ENCODE assay signal across 11 mouse cellular contexts in genomic region chr8:90849462-90850050, GRCm38 (mm10). TPM values are rescaled to one million over a fixed set of nuclear protein-coding genes. Genes with fewer than 3 reads are reported as not detected.
DNase-seq lines count a peak whose midpoint lies in the region; ATAC-seq lines count a peak whose summit lies in the region.
"Had no signal": no experiment of that assay in that cellular context is flagged by ENCODE, and none has a peak within 500 bp of the region (broad histone marks: within the 10 kb centered on the region; RNA-seq: fewer than 3 reads in every experiment).

No protein-coding gene starts in this region.

- 36% methylated on average over 11 of the region's 11 CpGs for WGBS in hindbrain, embryonic 15.5 days
- WGBS in midbrain, embryonic 15.5 days = 39% methylated on average over 11 of the region's 11 CpGs
- WGBS in heart, embryonic 12.5 days = 60% methylated on average over 11 of the region's 11 CpGs

- H3K27me3 ChIP-seq in hindbrain, embryonic 15.5 days = no peaks in the 10 kb centered on the region
- no peaks in the 10 kb centered on the region for H3K27me3 ChIP-seq in midbrain, embryonic 15.5 days (replicated peaks)
- H3K27me3 ChIP-seq in heart, embryonic 12.5 days (replicated peaks) = no peaks in the 10 kb centered on the region

- peak; percentile 58 for DNase-seq in ES-CJ7 (ENCODE audit: low read depth, low spot score)
- DNase-seq in embryo, embryonic 10 days (ENCODE audit: low spot score) = peak; percentile 57
- no peak for DNase-seq in urinary bladder, postnatal 25 days (ENCODE audit: low spot score)
- no peak for DNase-seq in T-cell, adult 2 months (ENCODE audit: low spot score)
- DNase-seq: cerebellum, adult 2 months; gastrocnemius, postnatal 36 days; lung, postnatal 10 days had no signal

- no peak overlapping the region for H3K4me3 ChIP-seq in hindbrain, embryonic 15.5 days
- no peak overlapping the region for H3K4me3 ChIP-seq in midbrain, embryonic 15.5 days
- H3K4me3 ChIP-seq in heart, embryonic 12.5 days = no peak overlapping the region

- no peaks in the 10 kb centered on the region for H3K9me3 ChIP-seq in hindbrain, embryonic 15.5 days
- no peaks in the 10 kb centered on the region for H3K9me3 ChIP-seq in midbrain, embryonic 15.5 days
- H3K9me3 ChIP-seq in heart, embryonic 12.5 days (replicated peaks) = no peaks in the 10 kb centered on the region

- peak; percentile 78; the same call in 1 of the 2 replicates for ATAC-seq in hindbrain, embryonic 15.5 days (ENCODE audit: low FRiP score, low read depth)
- ATAC-seq in midbrain, embryonic 15.5 days (replicated peaks) = peak; percentile 77
- ATAC-seq in heart, embryonic 12.5 days (ENCODE audit: insufficient number of reproducible peaks, low FRiP score) = no peak
- no peak for ATAC-seq in granulocyte monocyte progenitor cell, adult 5-6 weeks (replicated peaks; ENCODE audit: poor library complexity, severe bottlenecking)

- peaks cover 20% of the 10 kb centered on the region for H3K4me1 ChIP-seq in hindbrain, embryonic 15.5 days (replicated peaks)
- H3K4me1 ChIP-seq in midbrain, embryonic 15.5 days = peaks cover 20% of the 10 kb centered on the region
- H3K4me1 ChIP-seq in heart, embryonic 12.5 days (replicated peaks) = peaks cover 11% of the 10 kb centered on the region

- H3K36me3 ChIP-seq in hindbrain, embryonic 15.5 days = no peaks in the 10 kb centered on the region
- no peaks in the 10 kb centered on the region for H3K36me3 ChIP-seq in midbrain, embryonic 15.5 days (replicated peaks)
- 0 out of 2 replicates have a peak, but pooled peaks cover 3% of the 10 kb centered on the region for H3K36me3 ChIP-seq in heart, embryonic 12.5 days

- no peak overlapping the region for H3K9ac ChIP-seq in hindbrain, embryonic 15.5 days
- no peak overlapping the region for H3K9ac ChIP-seq in midbrain, embryonic 15.5 days
- no peak overlapping the region for H3K9ac ChIP-seq in heart, embryonic 12.5 days

- peak overlapping the region; percentile 54 for H3K27ac ChIP-seq in hindbrain, embryonic 15.5 days (replicated peaks)
- H3K27ac ChIP-seq in midbrain, embryonic 15.5 days = peak overlapping the region; percentile 71
- no peak overlapping the region for H3K27ac ChIP-seq in heart, embryonic 12.5 days (ENCODE audit: poor library complexity, severe bottlenecking)

- 0 out of 2 replicates have a peak overlapping the region, but pooled peaks have one; percentile 1 for H3K4me2 ChIP-seq in hindbrain, embryonic 15.5 days
- H3K4me2 ChIP-seq in midbrain, embryonic 15.5 days = peak overlapping the region; percentile 14; the same call in 1 of the 2 replicates
- H3K4me2 ChIP-seq in heart, embryonic 12.5 days = no peak overlapping the region

RNA-seq across cellular contexts. Expression of gene Chd9, which starts 21.4 kb away (rescaled TPM):
- polyA plus RNA-seq in hindbrain, embryonic 15.5 days (2015; fragmentation: Nextera tagmentation; extraction: Ambion mirVana) = 94.7 and 100 TPM in 2 replicates
- polyA plus RNA-seq in midbrain, embryonic 15.5 days (2015; fragmentation: Nextera tagmentation; extraction: Ambion mirVana) = 79.5 and 81.7 TPM in 2 replicates
- polyA plus RNA-seq in heart, embryonic 12.5 days (2016; fragmentation: Nextera tagmentation; extraction: Ambion mirVana) = 53.5 and 56.3 TPM in 2 replicates
- total RNA-seq in granulocyte monocyte progenitor cell, adult 5-6 weeks (2014; fragmentation: Nextera tagmentation) = 108 and 162 TPM in 2 replicates
- total RNA-seq in granulocyte monocyte progenitor cell, adult 5-6 weeks (2017) = 55.7 and 75.6 TPM in 2 replicates

RNA-seq across cellular contexts. Expression of gene Gm19935, which starts 32.4 kb away (rescaled TPM):
- polyA plus RNA-seq in hindbrain, embryonic 15.5 days (2015; fragmentation: Nextera tagmentation; extraction: Ambion mirVana) = 3.7 and 3.8 TPM in 2 replicates
- 0.23 and 0.65 TPM in 2 replicates for polyA plus RNA-seq in midbrain, embryonic 15.5 days (2015; fragmentation: Nextera tagmentation; extraction: Ambion mirVana)
- polyA plus RNA-seq in heart, embryonic 12.5 days (2016; fragmentation: Nextera tagmentation; extraction: Ambion mirVana) = not detected in 2 replicates
- not detected in 2 replicates for total RNA-seq in granulocyte monocyte progenitor cell, adult 5-6 weeks (2014; fragmentation: Nextera tagmentation)
- total RNA-seq in granulocyte monocyte progenitor cell, adult 5-6 weeks (2017) = not detected in 2 replicates
- total RNA-seq: gastrocnemius, postnatal 36 days had no signal

Comparison
In these comparisons a context has a peak if more than half of its experiments do, and no peak if none do; other contexts are left out.
1. DNase-seq: peak in ES-CJ7 (single experiment) and embryo, embryonic 10 days (single experiment); none in urinary bladder, postnatal 25 days (single experiment) and T-cell, adult 2 months (single experiment).
2. ATAC-seq: peak in hindbrain, embryonic 15.5 days (single experiment) and midbrain, embryonic 15.5 days (single experiment); none in heart, embryonic 12.5 days (single experiment) and granulocyte monocyte progenitor cell, adult 5-6 weeks (single experiment).